Mouse (Mus musculus) CD4-positive, CD25-positive, alpha-beta regulatory T cell, adult 2 months (primary cell): ENCODE data around the gene Trappc6a.

ENCODE experiments used
- DNase-seq: peaks from one replicate; pipeline ENCODE4 v3.0.0-alpha.2; 2012; ENCODE audit warnings: low read depth, low spot score

The Trappc6a gene

DNA sequence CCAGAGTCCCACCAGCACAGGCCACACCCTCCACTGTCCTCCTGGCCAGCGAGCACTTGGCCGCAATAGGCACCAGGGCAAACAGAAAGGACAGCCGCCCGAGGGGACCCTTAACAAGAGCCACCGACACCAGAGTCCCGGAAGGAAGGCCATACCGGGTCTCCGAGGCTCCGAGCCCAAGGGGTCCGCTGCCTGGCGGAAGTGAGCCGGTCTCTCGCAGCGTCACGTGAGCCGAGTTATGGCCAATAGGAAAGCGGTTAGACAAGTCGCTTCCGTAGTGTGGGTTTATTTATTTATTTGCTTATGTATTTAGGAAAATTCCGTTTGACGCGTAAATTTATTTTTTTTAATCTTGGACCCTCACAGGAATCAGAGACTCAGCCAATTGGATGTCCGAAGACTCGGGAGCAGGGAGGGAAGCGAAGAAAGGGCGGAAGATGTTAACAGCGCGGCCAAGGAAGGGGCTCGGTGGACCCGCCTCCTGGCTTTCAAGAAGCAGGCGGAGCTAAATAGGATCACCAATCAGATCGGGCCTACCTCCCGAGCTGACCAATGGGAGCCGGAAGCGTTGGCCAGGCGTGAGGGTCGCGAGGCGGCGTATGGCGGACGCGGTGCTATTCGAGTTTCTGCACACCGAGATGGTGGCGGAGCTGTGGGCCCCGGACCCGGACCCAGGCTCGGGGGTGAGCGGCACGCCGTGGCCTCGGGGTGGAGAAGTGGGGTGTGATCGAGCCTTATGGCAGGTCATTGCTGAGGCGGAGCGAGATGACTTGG lies at the start of gene Trappc6a, which contains the start of gene Bloc1s3:
Gene Trappc6a, plus strand, starts transcription at position 246 of the 774 bp plus-strand sequence.
Gene Bloc1s3, minus strand, starts transcription at position 218 of the 774 bp plus-strand sequence.
- peak; percentile 93 for DNase-seq

- peak; percentile 87 for DNase-seq
These were observed 49.5 kb upstream of the Trappc6a start, which contains the start of gene Mark4 for GRCm38 (mm10) chr7:19458591-19459111. Gene Mark4 (minus strand): TSS chr7:19458821.

DNA sequence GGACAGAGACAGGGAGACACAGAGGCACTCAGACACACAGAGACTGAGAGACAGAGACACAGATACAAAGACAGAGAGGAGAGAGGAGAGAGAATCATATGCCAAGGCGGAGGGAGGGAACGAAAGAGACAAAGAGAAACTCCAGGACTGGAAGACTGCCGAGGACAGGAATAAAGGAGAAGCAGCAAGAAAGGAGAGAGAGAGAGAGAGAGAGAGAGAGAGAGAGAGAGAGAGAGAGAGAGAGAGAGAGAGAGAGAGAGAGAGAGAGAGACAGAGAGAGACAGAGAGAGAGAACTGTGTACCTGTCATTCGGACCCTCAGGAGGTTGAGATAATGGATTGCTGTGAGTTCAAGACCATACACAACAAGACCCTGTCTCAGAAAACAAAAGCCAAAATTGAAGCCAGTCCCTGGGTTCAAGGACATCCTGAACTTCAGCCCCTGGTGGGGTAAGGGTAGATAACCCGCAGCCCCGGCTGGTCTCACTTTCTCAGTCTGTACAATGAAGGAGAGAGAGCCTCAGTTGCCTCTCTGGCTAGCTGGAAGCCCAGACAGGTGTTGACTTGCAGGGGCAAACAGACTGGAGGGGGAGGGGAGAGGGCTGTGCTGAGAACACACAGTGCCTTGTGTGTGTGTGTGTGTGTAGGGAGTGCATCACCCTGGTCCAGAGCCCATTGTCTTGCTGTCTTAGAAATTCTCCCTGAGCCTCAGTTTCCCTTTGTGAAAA lies 48.9 kb upstream of the Trappc6a start:
- peak; percentile 14 for DNase-seq

GRCm38 (mm10) chr7:19460500-19460899 lies 47.7 kb upstream of the Trappc6a start:
- no peak for DNase-seq

DNA sequence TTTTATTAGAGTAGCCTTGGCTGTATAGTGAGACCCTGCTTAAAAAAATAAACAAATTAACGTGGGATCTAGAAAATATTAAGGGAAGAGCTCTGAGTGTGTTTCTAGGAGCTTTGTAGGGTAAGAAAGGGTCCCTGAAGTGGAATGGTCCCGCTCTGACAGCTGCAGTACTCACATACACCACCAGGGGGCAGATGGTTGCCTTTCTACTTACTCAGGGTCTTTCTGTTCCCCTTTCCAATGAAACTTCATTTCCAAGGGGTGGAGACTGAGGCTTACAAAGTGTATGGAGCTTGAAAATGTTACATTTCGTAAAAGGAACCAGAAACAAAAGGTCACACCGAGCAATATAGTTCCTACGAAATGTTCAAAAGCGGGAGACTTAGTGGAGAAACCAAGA lies 46.7 kb upstream of the Trappc6a start:
- DNase-seq = peak; percentile 80

GRCm38 (mm10) chr7:19462443-19462842 lies 45.8 kb upstream of the Trappc6a start:
- no peak for DNase-seq

DNA sequence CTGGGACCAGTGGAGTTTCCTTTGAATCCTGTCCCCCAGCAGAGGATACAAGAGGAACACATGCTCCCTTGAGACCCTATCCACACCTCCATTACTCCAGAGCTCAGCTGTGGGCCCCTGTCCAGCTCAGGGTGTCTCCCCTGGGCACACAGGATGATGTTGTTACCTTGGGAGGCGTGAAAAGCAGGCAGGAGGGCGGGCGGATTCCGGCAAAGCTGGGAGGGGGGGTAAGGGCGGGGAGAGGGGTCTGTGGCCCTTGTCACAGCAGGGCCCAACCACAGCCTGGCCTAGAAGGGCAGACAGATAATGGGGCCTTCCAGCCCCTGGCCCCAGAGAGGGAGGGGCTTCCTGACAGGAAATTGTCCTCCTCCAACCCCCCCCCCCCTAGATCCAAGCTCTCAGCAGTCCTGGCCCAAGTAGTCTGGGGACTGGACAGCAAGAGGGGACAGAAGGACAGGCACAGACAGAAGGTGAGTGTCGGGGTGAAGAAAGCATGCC lies 45.3 kb upstream of the Trappc6a start, which contains the start of gene Exoc3l2:
Gene Exoc3l2, plus strand, starts transcription at position 448 of the 498 bp plus-strand sequence.
- no peak for DNase-seq

DNA sequence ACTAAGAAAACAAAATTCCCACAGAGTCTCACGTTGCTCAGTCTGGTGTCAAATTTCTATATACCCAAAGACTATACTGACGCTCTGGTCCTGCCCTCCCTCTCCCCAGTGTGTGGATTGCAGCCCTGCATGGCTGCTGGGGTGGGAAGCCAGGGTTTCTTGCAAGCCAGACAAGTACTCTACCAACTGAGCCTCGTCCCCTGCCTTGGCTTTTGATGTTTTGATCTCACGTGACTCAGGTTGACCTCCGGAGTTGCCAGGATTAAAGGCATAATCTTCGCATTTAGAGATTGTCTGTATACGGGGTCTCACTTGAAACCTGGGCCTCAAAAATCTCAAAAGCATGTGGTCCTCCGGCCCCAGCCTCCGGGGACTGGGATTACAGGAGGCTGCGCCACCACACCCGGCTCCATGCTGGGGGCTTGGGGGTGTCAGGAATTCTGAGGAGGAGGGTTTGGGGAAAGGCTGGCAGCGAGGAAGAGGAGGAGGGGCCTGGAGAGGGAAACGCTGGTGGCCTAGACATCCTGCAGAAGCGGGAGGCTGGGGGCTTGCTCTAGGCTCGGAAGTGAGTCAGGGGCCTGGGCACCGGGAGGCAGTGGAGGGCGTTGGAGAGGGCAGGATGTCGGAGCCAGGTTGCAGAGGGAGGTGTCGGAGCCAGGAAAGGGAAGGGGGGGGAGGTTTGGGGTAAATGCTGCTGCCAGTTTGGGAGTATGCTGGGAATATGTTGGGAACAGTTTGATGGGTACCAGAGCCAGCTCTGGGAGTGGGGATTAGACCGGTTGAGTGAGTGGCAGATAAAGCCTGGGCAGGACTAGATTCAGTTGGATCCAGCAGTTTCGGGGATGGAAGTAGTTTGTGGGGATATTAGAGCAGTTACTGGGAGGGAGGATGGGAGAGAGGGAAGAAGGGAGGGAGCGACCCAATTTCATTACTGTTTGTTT lies 43.6 kb upstream of the Trappc6a start:
- no peak for DNase-seq

DNA sequence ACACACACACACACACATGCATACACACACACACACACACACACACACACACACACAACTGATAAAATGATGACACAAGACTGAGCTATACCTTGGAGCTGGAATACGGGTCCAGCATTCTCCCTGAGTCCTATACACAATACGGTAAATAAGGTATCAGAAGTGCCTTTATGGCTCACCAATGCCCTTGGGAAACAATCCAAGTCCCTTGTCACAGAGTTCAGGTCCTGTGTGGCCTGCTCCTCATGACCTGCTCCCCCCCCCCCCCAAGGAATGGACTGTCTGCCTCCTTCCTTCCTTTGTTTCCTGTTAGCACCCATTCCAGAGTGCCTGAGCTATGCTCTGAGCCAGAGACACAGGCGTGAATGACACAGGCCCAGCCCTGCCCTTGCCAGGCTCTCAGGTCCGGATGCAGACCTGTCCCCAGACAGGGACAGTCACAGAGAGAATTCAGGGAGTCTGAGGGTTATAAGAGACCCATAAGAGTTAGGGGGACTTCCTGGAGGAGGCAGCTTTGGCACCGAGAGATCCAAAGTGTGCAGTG lies 41.5 kb upstream of the Trappc6a start:
- no peak for DNase-seq

DNA sequence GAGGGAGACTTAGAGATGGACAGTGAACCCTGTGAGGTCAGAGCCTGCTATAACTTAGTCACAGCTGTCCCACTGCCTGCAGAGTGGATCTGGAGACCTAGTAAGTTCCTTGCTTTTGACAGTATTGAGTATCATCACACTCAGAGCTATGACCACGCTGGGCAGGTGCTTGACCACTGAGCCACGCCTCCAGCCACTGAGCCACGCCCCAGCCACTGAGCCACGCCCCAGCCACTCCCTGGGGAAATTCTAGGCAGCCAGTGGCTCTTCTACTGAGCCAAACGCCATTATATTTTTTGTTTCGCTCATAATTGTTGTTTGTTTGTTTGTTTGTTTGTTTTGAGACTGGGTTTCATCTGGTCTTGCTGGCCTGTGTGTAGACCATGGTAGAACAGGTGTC lies 40.6 kb upstream of the Trappc6a start:
- DNase-seq = no peak

GRCm38 (mm10) chr7:19468279-19468678 lies 39.9 kb upstream of the Trappc6a start:
- no peak for DNase-seq

- no peak for DNase-seq
These were observed 38.8 kb upstream of the Trappc6a start for GRCm38 (mm10) chr7:19469404-19469803.

DNA sequence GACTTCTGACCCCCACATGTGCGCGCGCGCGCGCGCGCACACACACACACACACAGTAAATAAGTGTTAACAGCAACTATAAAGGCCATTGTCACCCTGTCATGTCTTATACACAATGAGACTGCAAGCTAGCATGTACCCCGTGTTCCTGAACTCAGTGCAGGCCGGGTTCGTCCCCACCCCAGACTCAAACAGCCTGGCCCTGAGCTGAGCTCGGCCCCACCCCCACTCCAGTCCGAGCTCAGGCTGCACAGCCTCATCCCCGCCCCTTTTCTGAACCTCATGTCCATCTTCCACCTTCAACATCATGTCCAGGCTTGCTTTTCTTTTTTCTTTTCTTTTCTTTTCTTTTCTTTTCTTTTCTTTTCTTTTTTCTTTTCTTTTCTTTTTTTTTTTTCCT lies 37.9 kb upstream of the Trappc6a start:
- no peak for DNase-seq

- peak; percentile 34 for DNase-seq
These were observed 35.8 kb upstream of the Trappc6a start for GRCm38 (mm10) chr7:19472403-19472802.

DNA sequence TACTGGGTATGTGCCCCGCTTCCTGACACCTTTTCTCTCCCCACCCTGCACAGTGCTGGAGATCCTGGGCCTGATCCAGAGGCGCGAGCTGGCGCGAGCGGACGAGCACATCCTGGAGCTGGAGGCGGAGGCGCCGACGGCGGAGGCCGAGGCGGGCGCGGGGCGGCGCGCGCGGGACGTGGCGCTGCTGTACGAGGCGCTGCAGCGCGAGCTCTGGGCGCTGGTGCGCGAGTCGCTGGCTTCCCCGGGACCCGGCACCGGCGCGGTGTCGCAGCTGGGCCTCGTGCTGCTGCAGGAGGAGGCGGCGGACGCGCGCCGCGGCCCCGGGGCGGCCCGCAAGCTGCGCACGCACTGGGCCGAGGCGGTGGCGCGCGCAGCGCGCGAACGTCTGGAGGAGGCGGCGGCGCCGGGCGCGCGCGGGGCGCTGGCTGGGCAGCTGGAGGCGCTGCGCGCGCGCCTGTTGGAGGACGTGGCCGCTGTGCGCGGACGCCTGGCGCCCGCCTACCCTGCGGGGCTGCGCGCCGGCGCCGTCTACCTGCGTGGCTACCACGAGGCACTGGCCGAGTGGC lies 34.2 kb upstream of the Trappc6a start:
- peak; percentile 57 for DNase-seq

- no peak for DNase-seq
These were observed 31.1 kb upstream of the Trappc6a start for GRCm38 (mm10) chr7:19477084-19477483.

GRCm38 (mm10) chr7:19477624-19478384 lies 30.4 kb upstream of the Trappc6a start:
- no peak for DNase-seq

DNA sequence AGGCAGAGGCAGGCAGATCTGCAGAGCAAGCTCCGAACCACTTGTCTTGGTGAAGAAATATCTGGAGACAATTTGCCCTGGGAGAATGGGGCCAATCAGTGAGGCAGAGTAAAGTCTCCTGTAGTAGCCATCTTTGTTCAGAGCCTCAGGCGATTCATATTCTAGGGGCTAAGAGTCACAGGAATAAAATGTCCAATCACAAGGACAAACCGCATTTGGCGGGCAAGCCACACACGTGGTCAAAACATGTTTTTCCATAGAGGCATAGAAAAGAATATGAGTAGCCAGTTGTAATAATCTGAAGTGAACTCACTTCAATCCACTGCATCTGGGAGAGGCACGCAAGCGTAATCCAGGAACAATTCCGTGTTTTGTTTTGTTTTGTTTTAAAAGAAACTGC lies 24.9 kb upstream of the Trappc6a start:
- no peak for DNase-seq

DNA sequence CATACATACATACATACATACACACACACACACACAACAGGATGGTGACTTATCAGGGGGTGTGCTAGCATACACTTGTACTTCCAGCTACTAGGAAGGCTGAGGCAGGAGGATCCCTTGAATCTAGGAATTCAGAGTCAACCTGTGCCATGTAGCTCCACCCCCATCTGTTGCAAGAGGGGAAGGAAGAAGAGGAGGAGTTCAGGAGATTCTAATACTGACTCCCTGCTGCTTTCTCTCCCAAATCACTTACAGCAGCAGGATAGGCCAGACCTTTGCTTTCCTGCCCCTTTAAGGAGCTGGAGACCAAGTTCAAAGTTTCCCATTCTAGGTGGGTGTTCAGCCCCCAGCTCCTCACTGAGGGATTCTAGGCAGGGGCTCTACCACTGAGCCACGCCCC lies 22.7 kb upstream of the Trappc6a start:
- no peak for DNase-seq

DNA sequence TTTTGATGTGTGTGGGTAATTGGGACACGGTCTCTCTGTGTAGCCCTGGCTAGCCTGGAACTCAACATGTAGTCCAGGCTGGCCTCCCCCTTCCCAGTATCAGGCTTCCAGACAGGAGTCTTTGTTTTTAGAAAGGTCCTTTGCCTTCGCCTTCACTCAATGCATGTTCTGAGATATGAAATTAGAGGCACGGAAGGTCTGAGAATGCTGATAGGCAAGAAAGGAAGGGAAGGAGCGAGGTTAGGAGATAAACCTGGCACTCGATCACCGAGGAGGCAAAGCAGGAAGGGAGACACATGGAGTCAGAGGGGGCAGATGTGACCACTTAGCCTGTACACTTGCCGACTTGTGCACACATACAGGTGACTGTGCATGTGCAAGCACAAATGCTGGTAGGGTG lies 21.6 kb upstream of the Trappc6a start:
- DNase-seq = no peak
